Mouse (Mus musculus) liver, adult (tissue): ENCODE measurements around the gene Ubl4a.

Experiments
- GATA4 ChIP-seq: IDR thresholded peaks from 2 replicates; pipeline ENCODE4 v1.6.1; 2014; ENCODE audit warnings: mild to moderate bottlenecking, low read length; ENCODE audit not compliant: insufficient replicate concordance

Gene Ubl4a

GRCm38 (mm10) chrX:74328725-74329161 lies 44.3 kb downstream of the Ubl4a start, which contains the start of gene Plxna3:
Plxna3 (plus strand) TSS chrX:74329066.
- TF ChIP-seq GATA4, result no peak
